Mouse (Mus musculus): ENCODE data around the gene Dcpp2. TPM values are rescaled to one million over a fixed set of nuclear protein-coding genes. Genes with fewer than 3 reads are reported as not detected.
"Not testable (repeated sequence)": the region's sequence is repeated elsewhere in the genome, so short reads cannot be mapped to it uniquely, and the experiment has no call there.

The Dcpp2 gene
- polyA plus RNA-seq, 1 experiment, result not detected

- TF ChIP-seq TAL1 (IDR thresholded peaks at IDR 0.05; ENCODE audit: low read length) (no peak), GATA1 (IDR thresholded peaks at IDR 0.05; ENCODE audit: low read length) (no peak)
- Histone ChIP-seq H3K9me3 (ENCODE audit: control insufficient read depth, low read length) (no peaks in the 10 kb centered on the region), H3K4me3 (replicated peaks) (no peak overlapping the region), H3K4me1 (ENCODE audit: control insufficient read depth) (no peaks in the 10 kb centered on the region), H3K36me3 (ENCODE audit: control insufficient read depth) (no peaks in the 10 kb centered on the region), H3K27me3 (ENCODE audit: control insufficient read depth) (no peaks in the 10 kb centered on the region)
These were observed 26.4 kb upstream of the Dcpp2 start for GRCm38 (mm10) chr17:23854229-23854765.

GRCm38 (mm10) chr17:23857193-23857592 lies 23.5 kb upstream of the Dcpp2 start:
- Histone ChIP-seq H3K4me3 (replicated peaks) (no peak overlapping the region), H3K27me3 (ENCODE audit: control insufficient read depth) (no peaks in the 10 kb centered on the region), H3K36me3 (ENCODE audit: control insufficient read depth) (no peaks in the 10 kb centered on the region), H3K4me1 (ENCODE audit: control insufficient read depth) (no peaks in the 10 kb centered on the region), H3K9me3 (ENCODE audit: control insufficient read depth, low read length) (no peaks in the 10 kb centered on the region)
- TF ChIP-seq TAL1 (IDR thresholded peaks at IDR 0.05; ENCODE audit: low read length) (no peak), GATA1 (IDR thresholded peaks at IDR 0.05; ENCODE audit: low read length) (no peak)

DNA sequence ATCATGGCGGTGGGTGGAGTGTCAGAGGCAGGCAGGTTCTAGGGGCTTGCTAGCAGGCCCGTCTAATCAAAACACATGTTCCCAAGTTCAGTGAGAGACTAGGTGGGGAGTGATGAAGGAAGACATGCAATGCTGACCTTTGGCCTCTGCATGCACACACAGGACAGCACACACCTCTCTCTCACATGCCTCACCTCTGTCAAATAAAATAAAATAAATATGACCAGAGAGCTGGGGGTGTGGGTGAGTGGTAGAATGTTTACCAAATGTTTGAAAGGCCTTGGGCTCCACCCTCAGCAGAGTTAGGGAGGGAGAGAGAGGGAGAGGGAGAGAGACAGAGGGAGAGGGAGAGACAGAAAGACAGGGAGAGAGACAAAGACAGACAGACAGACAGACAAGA lies 22.8 kb upstream of the Dcpp2 start:
- TF ChIP-seq TAL1 (IDR thresholded peaks at IDR 0.05; ENCODE audit: low read length) (no peak), GATA1 (IDR thresholded peaks at IDR 0.05; ENCODE audit: low read length) (no peak)
- Histone ChIP-seq H3K4me3 (replicated peaks) (no peak overlapping the region), H3K36me3 (ENCODE audit: control insufficient read depth) (no peaks in the 10 kb centered on the region), H3K27me3 (ENCODE audit: control insufficient read depth) (no peaks in the 10 kb centered on the region), H3K4me1 (ENCODE audit: control insufficient read depth) (no peaks in the 10 kb centered on the region), H3K9me3 (ENCODE audit: control insufficient read depth, low read length) (no peaks in the 10 kb centered on the region)

DNA sequence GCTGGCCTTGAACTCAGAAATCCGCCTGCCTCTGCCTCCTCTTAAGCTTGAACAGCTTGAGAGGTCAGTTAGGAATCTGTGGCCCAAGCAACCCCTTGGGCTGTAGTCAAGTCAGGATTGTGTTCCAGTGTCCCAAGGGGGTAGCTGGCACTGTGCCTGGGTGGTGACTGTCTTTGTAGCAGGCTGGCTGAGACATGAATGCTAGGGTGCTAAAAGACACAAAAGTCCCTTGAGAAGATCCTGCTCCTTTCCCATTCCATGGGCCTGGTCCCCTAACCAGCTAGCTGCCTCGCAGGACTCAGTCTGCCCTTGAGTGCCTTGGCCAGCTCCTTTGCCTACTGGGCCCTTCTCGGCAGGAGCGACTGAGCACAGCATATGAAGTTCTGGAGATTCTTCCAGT lies 17.8 kb upstream of the Dcpp2 start:
- Histone ChIP-seq H3K9me3 (ENCODE audit: control insufficient read depth, low read length) (no peaks in the 10 kb centered on the region), H3K4me1 (ENCODE audit: control insufficient read depth) (no peaks in the 10 kb centered on the region), H3K27me3 (ENCODE audit: control insufficient read depth) (no peaks in the 10 kb centered on the region), H3K4me3 (replicated peaks) (no peak overlapping the region), H3K36me3 (ENCODE audit: control insufficient read depth) (no peaks in the 10 kb centered on the region)
- no peak for TF ChIP-seq TAL1 (IDR thresholded peaks at IDR 0.05; ENCODE audit: low read length)
- no peak for TF ChIP-seq GATA1 (IDR thresholded peaks at IDR 0.05; ENCODE audit: low read length)

DNA sequence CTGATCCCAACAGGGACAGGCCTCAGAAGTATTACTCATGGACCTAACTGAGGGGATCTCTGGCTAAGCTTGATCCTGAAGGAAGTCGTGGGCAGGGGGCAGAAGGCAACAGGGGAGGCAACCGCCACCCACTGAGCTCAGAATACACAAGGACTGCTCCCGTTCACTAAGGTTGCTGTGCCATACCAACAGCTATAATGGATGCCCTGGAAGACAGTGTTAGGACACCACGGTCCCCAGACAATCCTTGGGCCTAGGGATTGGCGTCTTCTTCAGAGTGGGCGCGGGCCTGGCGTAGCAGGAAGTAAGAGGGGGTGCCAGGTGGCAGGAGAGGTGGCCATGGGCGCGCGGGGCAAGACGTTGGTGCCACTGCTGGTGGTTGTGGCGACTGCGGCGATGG lies 12.9 kb upstream of the Dcpp2 start, which contains the start of gene Prss21:
TSS of gene Prss21 (plus strand) at position 301 of the 400 bp plus-strand sequence.
- TF ChIP-seq GATA1 (IDR thresholded peaks at IDR 0.05; ENCODE audit: low read length) (no peak), TAL1 (IDR thresholded peaks at IDR 0.05; ENCODE audit: low read length) (no peak)

DNA sequence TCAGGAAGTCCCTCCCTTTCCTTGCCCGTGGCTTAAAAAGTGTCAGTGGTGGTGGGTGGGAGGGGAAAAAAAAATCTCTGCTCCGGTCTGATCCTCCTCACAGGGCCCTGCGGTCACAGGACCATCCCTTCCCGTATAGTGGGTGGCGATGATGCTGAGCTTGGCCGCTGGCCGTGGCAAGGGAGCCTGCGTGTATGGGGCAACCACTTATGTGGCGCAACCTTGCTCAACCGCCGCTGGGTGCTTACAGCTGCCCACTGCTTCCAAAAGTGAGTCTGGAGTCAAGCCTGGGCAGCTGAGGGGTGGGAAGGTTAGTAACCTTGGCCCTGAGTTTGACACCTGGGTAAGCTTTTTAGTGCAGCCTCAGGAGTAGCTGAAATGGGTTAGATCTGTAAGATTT lies 12.2 kb upstream of the Dcpp2 start:
- Histone ChIP-seq H3K36me3 (ENCODE audit: control insufficient read depth) (no peaks in the 10 kb centered on the region), H3K4me1 (ENCODE audit: control insufficient read depth) (no peaks in the 10 kb centered on the region), H3K9me3 (ENCODE audit: control insufficient read depth, low read length) (no peaks in the 10 kb centered on the region), H3K27me3 (ENCODE audit: control insufficient read depth) (no peaks in the 10 kb centered on the region), H3K4me3 (replicated peaks) (no peak overlapping the region)
- TF ChIP-seq GATA1 (IDR thresholded peaks at IDR 0.05; ENCODE audit: low read length) (no peak), TAL1 (IDR thresholded peaks at IDR 0.05; ENCODE audit: low read length) (no peak)

More for the DNA sequence above, 12.9 kb upstream of the Dcpp2 start, which contains the start of gene Prss21:
- Histone ChIP-seq H3K9me3 (ENCODE audit: control insufficient read depth, low read length) (no peaks in the 10 kb centered on the region), H3K36me3 (ENCODE audit: control insufficient read depth) (no peaks in the 10 kb centered on the region), H3K4me1 (ENCODE audit: control insufficient read depth) (no peaks in the 10 kb centered on the region), H3K4me3 (replicated peaks) (no peak within 1 kb of the TSS), H3K27me3 (ENCODE audit: control insufficient read depth) (no peaks in the 10 kb centered on the region)

GRCm38 (mm10) chr17:23873884-23874856 lies 6.5 kb upstream of the Dcpp2 start:
- no peak for TF ChIP-seq GATA1 (IDR thresholded peaks at IDR 0.05; ENCODE audit: low read length)
- TF ChIP-seq TAL1 (IDR thresholded peaks at IDR 0.05; ENCODE audit: low read length), result no peak
- no peaks in the 10 kb centered on the region for H3K27me3 ChIP-seq (ENCODE audit: control insufficient read depth)
- no peaks in the 10 kb centered on the region for H3K4me1 ChIP-seq (ENCODE audit: control insufficient read depth)
- H3K4me3 ChIP-seq (replicated peaks), result no peak overlapping the region
- no peaks in the 10 kb centered on the region for H3K36me3 ChIP-seq (ENCODE audit: control insufficient read depth)
- no peaks in the 10 kb centered on the region for H3K9me3 ChIP-seq (ENCODE audit: control insufficient read depth, low read length)

- TF ChIP-seq TAL1 (IDR thresholded peaks at IDR 0.05; ENCODE audit: low read length) (no peak), GATA1 (IDR thresholded peaks at IDR 0.05; ENCODE audit: low read length) (no peak)
- H3K27me3 ChIP-seq (ENCODE audit: control insufficient read depth), result no peaks in the 10 kb centered on the region
- H3K9me3 ChIP-seq (ENCODE audit: control insufficient read depth, low read length), result no peaks in the 10 kb centered on the region
- no peaks in the 10 kb centered on the region for H3K36me3 ChIP-seq (ENCODE audit: control insufficient read depth)
- no peak overlapping the region for H3K4me3 ChIP-seq (replicated peaks)
- H3K4me1 ChIP-seq (ENCODE audit: control insufficient read depth), result no peaks in the 10 kb centered on the region
These were observed 3.9 kb upstream of the Dcpp2 start for GRCm38 (mm10) chr17:23876741-23877140.

DNA sequence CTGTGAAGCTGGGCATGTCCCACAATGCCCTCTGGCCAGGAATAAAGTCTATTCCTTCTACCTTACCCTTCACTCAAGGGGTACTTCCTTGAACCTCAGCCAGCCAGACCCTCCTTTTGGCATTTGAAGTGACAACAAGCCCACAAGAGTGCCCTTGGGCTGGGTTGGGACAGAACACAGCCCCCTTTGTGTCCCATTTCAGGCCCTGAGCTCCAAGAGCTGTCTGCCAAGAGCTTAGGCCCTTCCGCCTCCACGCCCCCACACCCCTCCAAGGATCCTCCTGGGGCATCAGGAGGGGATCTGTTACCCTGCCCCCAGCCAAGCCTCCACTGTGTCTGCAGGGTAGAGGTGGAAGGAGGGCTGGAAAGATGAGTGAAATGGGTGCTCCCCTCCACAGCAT lies 3.5 kb upstream of the Dcpp2 start:
- H3K9me3 ChIP-seq (ENCODE audit: control insufficient read depth, low read length), result no peaks in the 10 kb centered on the region
- no peak for TF ChIP-seq TAL1 (IDR thresholded peaks at IDR 0.05; ENCODE audit: low read length)
- TF ChIP-seq GATA1 (IDR thresholded peaks at IDR 0.05; ENCODE audit: low read length), result no peak
- no peak overlapping the region for H3K4me3 ChIP-seq (replicated peaks)
- H3K27me3 ChIP-seq (ENCODE audit: control insufficient read depth), result no peaks in the 10 kb centered on the region
- no peaks in the 10 kb centered on the region for H3K36me3 ChIP-seq (ENCODE audit: control insufficient read depth)
- H3K4me1 ChIP-seq (ENCODE audit: control insufficient read depth), result no peaks in the 10 kb centered on the region

DNA sequence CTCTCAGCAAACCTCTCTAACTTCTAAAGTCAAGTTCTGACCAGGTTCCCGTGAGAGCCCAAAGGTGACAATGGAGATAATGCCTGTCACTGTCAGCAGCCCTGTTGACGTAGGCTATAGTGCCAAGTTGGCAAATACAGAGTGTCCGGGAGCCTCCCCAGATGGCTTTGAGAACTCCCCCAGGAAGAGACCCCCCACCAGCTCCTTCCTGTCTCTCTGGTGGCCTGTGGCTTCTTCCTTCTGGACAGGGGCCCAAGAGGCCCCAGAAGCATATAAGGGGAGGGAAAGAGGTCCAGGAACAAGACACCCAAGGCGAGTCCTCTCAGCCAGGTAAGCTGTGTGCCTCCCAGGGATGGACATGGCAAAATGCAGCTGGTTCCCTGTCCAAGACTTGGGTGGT lies 36.5 kb downstream of the Dcpp2 start, which contains the start of gene Dcpp3:
TSS of gene Dcpp3 (plus strand) at position 301 of the 400 bp plus-strand sequence.
- not testable (repeated sequence) for H3K36me3 ChIP-seq (ENCODE audit: control insufficient read depth); H3K4me1 ChIP-seq (ENCODE audit: control insufficient read depth); H3K4me3 ChIP-seq (replicated peaks); H3K9me3 ChIP-seq (ENCODE audit: control insufficient read depth, low read length); H3K27me3 ChIP-seq (ENCODE audit: control insufficient read depth)
